Mouse (Mus musculus): ENCODE measurements around the gene Itga10. TPM values are rescaled to one million over a fixed set of nuclear protein-coding genes. Genes with fewer than 3 reads are reported as not detected.

The Itga10 gene
- 0.28 and 0.50 TPM in 2 replicates for polyA plus RNA-seq (2012)

DNA sequence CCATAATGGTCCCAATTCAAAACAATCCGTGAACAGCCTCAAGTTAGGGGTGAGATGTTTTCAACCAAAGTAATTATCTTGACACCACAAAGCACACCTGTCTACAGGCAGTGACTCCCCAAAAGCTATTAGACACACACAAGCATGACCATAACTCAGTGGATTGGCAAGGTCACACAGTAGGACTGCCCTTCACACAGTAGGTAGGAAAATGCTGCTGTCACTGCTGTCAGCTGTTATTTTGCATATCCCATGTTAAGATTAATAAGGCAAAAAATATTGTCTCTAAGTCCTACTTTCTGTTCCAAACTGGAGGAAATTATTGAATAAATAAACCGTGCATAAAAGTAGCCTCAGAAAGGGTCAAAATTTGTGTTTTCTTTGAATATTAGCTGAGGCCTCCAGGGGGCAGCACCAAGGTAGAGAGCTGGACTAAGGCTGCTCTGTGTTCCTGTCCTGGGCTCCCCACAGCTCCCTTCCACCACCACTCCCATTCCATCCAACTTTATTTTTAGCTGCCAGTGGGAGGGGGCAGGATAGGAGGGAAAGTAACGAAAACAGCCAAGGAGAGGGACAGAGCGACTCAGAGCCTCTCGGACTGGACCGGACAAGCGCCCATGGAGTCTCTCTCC, at the start of gene Itga10:
Itga10 (plus strand) TSS at position 567 of the 632 bp plus-strand sequence.

GRCm38 (mm10) chr3:96596228-96596707, 49.1 kb upstream of the Itga10 start, which contains the start of gene Ankrd34a:
Gene Ankrd34a (plus strand): TSS chr3:96596636.

GRCm38 (mm10) chr3:96600639-96601250, 44.6 kb upstream of the Itga10 start, which contains the start of gene Lix1l:
Gene Lix1l (plus strand): TSS chr3:96601149.

DNA sequence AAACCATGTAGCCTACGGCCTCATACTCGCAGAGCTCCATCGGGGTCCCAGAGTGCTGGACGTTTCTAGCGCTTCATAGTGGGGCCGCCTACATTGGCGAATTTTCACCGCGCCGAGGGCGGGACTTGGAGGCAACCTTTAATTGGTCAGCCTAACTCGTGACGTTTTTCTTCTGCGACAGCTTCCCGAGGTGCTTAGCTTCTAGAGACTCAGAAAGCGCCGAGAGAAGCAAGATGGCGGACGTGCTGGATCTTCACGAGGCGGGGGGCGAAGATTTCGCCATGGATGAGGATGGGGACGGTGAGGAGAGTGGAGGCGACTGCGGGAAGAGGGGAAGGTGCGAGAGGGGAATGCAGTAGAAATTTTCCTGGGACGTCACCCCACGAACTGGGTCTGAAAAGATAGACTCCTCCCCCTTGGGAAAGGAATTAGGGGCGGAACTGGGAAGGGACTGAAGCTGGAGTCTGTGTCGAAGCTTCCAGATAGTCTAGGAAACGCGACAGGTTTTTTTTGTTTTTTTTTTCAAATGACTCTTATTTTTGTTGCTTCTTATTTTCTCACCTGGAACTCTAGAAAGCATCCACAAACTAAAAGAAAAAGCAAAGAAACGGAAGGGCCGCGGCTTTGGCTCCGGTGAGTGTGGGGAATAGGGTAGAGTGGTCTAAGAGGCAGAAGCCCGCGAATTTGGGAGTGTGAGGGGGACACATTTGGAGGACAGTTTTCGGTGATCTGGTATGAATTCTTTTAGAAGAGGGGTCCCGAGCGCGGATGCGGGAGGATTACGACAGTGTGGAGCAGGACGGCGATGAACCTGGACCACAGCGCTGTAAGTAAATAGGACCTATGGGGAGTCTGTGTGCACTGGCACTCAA, 15.4 kb upstream of the Itga10 start, which contains the start of gene Rbm8a:
Rbm8a (plus strand) TSS at position 205 of the 872 bp plus-strand sequence.

DNA sequence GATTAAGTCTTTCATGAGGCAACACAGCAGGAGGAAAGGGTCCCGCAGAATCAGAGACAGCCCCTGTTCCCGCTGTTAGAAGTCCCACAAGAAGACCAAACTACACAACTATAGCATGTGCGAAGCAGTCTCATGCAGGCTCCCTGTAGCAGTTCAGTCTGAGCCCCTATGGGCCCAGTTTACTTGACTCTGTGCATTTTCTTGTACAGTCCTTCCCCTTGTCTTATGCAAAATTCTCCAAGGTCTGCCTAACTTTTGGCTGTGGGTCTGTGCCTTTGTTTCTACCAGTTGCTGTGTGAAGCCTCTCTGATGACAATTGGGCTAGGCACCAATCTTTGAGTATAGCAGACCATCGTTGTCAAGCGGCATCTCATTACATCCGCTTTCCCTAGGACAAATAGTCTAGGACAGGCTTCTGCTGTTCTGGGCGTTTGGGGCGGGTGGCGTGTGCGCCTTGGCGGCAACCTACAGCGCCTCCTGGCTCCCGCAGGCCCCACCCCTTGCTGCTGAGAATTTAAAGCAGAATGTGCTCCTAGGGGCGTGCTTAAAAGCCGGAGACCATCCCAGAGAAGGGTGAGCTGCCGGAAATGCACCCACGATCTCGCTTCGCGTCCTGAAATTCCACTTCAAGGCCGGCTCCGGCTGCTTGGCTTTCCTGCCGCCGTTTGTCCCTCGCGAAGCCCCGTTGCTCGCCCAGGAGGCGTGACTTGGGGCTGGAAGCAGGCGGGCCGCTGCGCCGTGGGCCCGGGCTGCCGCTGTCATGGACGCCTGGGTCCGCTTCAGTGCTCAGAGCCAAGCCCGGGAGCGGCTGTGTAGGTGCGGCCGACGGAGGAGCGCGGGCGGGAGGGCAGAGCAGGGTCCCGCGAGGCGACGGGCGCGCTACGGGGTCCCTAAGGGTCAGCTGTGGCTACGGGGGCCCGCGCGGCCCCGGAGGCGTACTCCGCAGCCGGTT, 10.2 kb upstream of the Itga10 start, which contains the start of the genes Pex11b and Gm42957:
Pex11b (plus strand) TSS at position 449 of the 952 bp plus-strand sequence.
Gm42957 (plus strand) TSS at position 547 of the 952 bp plus-strand sequence.

GRCm38 (mm10) chr3:96669727-96670468, 24.5 kb downstream of the Itga10 start, which contains the start of gene Ankrd35:
Gene Ankrd35 (plus strand): TSS chr3:96670131.

GRCm38 (mm10) chr3:96696198-96696765, 50.9 kb downstream of the Itga10 start, which contains the start of gene Pias3:
Gene Pias3 (plus strand): TSS chr3:96696384.

GRCm38 (mm10) chr3:96707903-96708683, 62.7 kb downstream of the Itga10 start, which contains the start of gene Nudt17:
Gene Nudt17 (minus strand): TSS chr3:96708562.

Other genes starting within 250 kb of the Itga10 start
- not detected in 2 replicates for gene BC107364, start 193.3 kb upstream of the Itga10 start, polyA plus RNA-seq (2012)
- not detected in 2 replicates for gene Hfe2, start 120.4 kb upstream of the Itga10 start, polyA plus RNA-seq (2012)
- gene Txnip, start 87.6 kb upstream of the Itga10 start, polyA plus RNA-seq (2012), result 21.2 and 27.8 TPM in 2 replicates
- gene Gm16253, start 68.6 kb upstream of the Itga10 start, polyA plus RNA-seq (2012), result not detected in 2 replicates
- gene Polr3gl, start 51.4 kb upstream of the Itga10 start, polyA plus RNA-seq (2012), result 13.9 and 21.4 TPM in 2 replicates
- gene Ankrd34a, start 48.9 kb upstream of the Itga10 start, polyA plus RNA-seq (2012), result 0.02 and 0.05 TPM in 2 replicates
- 0.32 and 0.78 TPM in 2 replicates for gene Lix1l, start 44.4 kb upstream of the Itga10 start, polyA plus RNA-seq (2012)
- gene Rbm8a, start 15.7 kb upstream of the Itga10 start, polyA plus RNA-seq (2012), result 101 and 117 TPM in 2 replicates
- gene Pex11b, start 10.2 kb upstream of the Itga10 start, polyA plus RNA-seq (2012), result 2.3 and 3.6 TPM in 2 replicates
- gene Gm42957, start 10.1 kb upstream of the Itga10 start, polyA plus RNA-seq (2012), result 0.07 and 0.15 TPM in 2 replicates
- gene Ankrd35, start 24.5 kb downstream of the Itga10 start, polyA plus RNA-seq (2012), result 0.10 and 0.14 TPM in 2 replicates
- 22.1 and 22.6 TPM in 2 replicates for gene Pias3, start 50.8 kb downstream of the Itga10 start, polyA plus RNA-seq (2012)
- 0.59 and 0.76 TPM in 2 replicates for gene Nudt17, start 63.0 kb downstream of the Itga10 start, polyA plus RNA-seq (2012)
- gene Polr3c, start 82.0 kb downstream of the Itga10 start, polyA plus RNA-seq (2012), result 8.6 and 9.4 TPM in 2 replicates
- 22.9 and 25.3 TPM in 2 replicates for gene Rnf115, start 82.1 kb downstream of the Itga10 start, polyA plus RNA-seq (2012)
- 0.03 and 0.04 TPM in 2 replicates for gene Pdzk1, start 183.7 kb downstream of the Itga10 start, polyA plus RNA-seq (2012)
- 0.99 and 1.0 TPM in 2 replicates for gene Cd160, start 183.8 kb downstream of the Itga10 start, polyA plus RNA-seq (2012)